11 mouse cellular contexts compared by ENCODE assay signal in the genomic region with DNA sequence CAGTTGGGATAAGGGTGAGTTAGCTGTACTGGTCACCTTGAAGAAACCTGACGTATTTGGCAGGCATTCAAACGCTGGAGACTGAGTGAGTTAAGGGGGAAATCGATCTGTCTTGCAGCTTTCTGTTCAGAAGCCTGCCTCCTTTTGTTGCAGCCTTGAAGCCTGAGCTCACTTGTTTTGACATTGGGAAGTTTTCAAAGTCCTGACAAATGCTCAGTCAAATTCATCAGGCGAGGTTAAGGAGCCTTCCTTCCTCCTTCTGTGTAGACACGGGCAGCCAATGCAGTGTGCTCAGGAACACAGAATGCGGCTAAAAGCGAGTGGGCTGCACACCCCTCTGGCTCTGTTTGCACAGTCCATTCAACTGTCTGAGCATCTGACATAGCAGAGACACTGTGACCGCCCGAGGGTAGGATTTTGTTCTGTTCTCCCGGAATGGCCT. TPM values are rescaled to one million over a fixed set of nuclear protein-coding genes. Genes with fewer than 3 reads are reported as not detected.
DNase-seq lines count a peak whose midpoint lies in the region; ATAC-seq lines count a peak whose summit lies in the region.
"Had no signal": no experiment of that assay in that cellular context is flagged by ENCODE, and none has a peak within 500 bp of the region (broad histone marks: within the 10 kb centered on the region; RNA-seq: fewer than 3 reads in every experiment).

No protein-coding gene starts in this region.

- no peak overlapping the region for H3K4me3 ChIP-seq in lung, embryonic 15.5 days
- no peak overlapping the region for H3K4me3 ChIP-seq in embryonic facial prominence, embryonic 15.5 days (replicated peaks)
- no peak overlapping the region for H3K4me3 ChIP-seq in hindbrain, embryonic 15.5 days
- no peak overlapping the region for H3K4me3 ChIP-seq in midbrain, embryonic 14.5 days (replicated peaks; ENCODE audit: low read depth, low read length)
- H3K4me3 ChIP-seq: heart, embryonic 12.5 days had no signal

- no peak; the same call in 1 of the 2 replicates for ATAC-seq in lung, embryonic 15.5 days (ENCODE audit: borderline replicate concordance, extremely low read depth, low FRiP score, low TSS enrichment)
- 0 out of 2 replicates have a peak, but pooled peaks have one; percentile 29 for ATAC-seq in embryonic facial prominence, embryonic 15.5 days (ENCODE audit: insufficient number of reproducible peaks, low FRiP score, low TSS enrichment, low read depth)
- ATAC-seq in hindbrain, embryonic 15.5 days (ENCODE audit: low FRiP score, low read depth) = 0 out of 2 replicates have a peak, but pooled peaks have one; percentile 56
- no peak; the same call in 1 of the 2 replicates for ATAC-seq in midbrain, embryonic 14.5 days (ENCODE audit: low FRiP score, low TSS enrichment)

- H3K27ac ChIP-seq in lung, embryonic 15.5 days = no peak overlapping the region
- no peak overlapping the region for H3K27ac ChIP-seq in embryonic facial prominence, embryonic 15.5 days (replicated peaks)
- no peak overlapping the region for H3K27ac ChIP-seq in hindbrain, embryonic 15.5 days (replicated peaks)
- no peak overlapping the region for H3K27ac ChIP-seq in midbrain, embryonic 14.5 days (replicated peaks; ENCODE audit: low read depth, low read length)
- H3K27ac ChIP-seq: macrophage had no signal

- H3K36me3 ChIP-seq in lung, embryonic 15.5 days = no peaks in the 10 kb centered on the region
- H3K36me3 ChIP-seq in embryonic facial prominence, embryonic 15.5 days = no peaks in the 10 kb centered on the region
- H3K36me3 ChIP-seq in hindbrain, embryonic 15.5 days = no peaks in the 10 kb centered on the region
- no peaks in the 10 kb centered on the region for H3K36me3 ChIP-seq in midbrain, embryonic 14.5 days (ENCODE audit: control insufficient read depth, insufficient read depth, low read length)
- H3K36me3 ChIP-seq: heart, embryonic 12.5 days had no signal

- H3K9ac ChIP-seq in lung, embryonic 15.5 days = no peak overlapping the region
- H3K9ac ChIP-seq in embryonic facial prominence, embryonic 15.5 days = no peak overlapping the region
- no peak overlapping the region for H3K9ac ChIP-seq in hindbrain, embryonic 15.5 days
- no peak overlapping the region for H3K9ac ChIP-seq in midbrain, embryonic 14.5 days (replicated peaks; ENCODE audit: low read length)
- H3K9ac ChIP-seq: heart, embryonic 12.5 days had no signal

- 38% methylated on average over 10 of the region's 10 CpGs for WGBS in lung, embryonic 15.5 days
- 36% methylated on average over 10 of the region's 10 CpGs for WGBS in embryonic facial prominence, embryonic 15.5 days
- WGBS in hindbrain, embryonic 15.5 days = 35% methylated on average over 10 of the region's 10 CpGs
- WGBS in midbrain, embryonic 14.5 days = 27% methylated on average over 10 of the region's 10 CpGs

- no peak for DNase-seq in lung, postnatal 14 days
- DNase-seq in midbrain, embryonic 14.5 days = peak; percentile 67
- no peak for DNase-seq in spleen, postnatal 36 days (ENCODE audit: low spot score in 2 of 2)
- no peak for DNase-seq in frontal cortex, postnatal 36 days (ENCODE audit: low spot score in 2 of 2)
- no peak for DNase-seq in adrenal gland, adult 18-20 months (ENCODE audit: low spot score in 2 of 2)
- DNase-seq: kidney, postnatal 25 days had no signal

- no peaks in the 10 kb centered on the region for H3K9me3 ChIP-seq in lung, embryonic 15.5 days
- no peaks in the 10 kb centered on the region for H3K9me3 ChIP-seq in embryonic facial prominence, embryonic 15.5 days (replicated peaks)
- H3K9me3 ChIP-seq in hindbrain, embryonic 15.5 days = no peaks in the 10 kb centered on the region
- no peaks in the 10 kb centered on the region for H3K9me3 ChIP-seq in midbrain, embryonic 14.5 days (ENCODE audit: control insufficient read depth, low read length)
- H3K9me3 ChIP-seq: heart, embryonic 12.5 days had no signal

- peak overlapping the region; percentile 2; the same call in 1 of the 2 replicates for H3K4me2 ChIP-seq in lung, embryonic 15.5 days
- H3K4me2 ChIP-seq in embryonic facial prominence, embryonic 15.5 days (replicated peaks) = no peak overlapping the region
- peak overlapping the region; percentile 9; the same call in 1 of the 2 replicates for H3K4me2 ChIP-seq in hindbrain, embryonic 15.5 days
- peak overlapping the region; percentile 13; the same call in 1 of the 2 replicates for H3K4me2 ChIP-seq in midbrain, embryonic 14.5 days (ENCODE audit: low read length)
- H3K4me2 ChIP-seq: heart, embryonic 12.5 days had no signal

- peaks cover 6% of the 10 kb centered on the region; the same call in 1 of the 2 replicates for H3K4me1 ChIP-seq in lung, embryonic 15.5 days
- peaks cover 6% of the 10 kb centered on the region; the same call in 1 of the 2 replicates for H3K4me1 ChIP-seq in embryonic facial prominence, embryonic 15.5 days
- H3K4me1 ChIP-seq in hindbrain, embryonic 15.5 days (replicated peaks) = peaks cover 6% of the 10 kb centered on the region; the same call in 1 of the 2 replicates
- H3K4me1 ChIP-seq in midbrain, embryonic 14.5 days (ENCODE audit: control insufficient read depth, insufficient read depth, low read length) = peaks cover 3% of the 10 kb centered on the region; the same call in 1 of the 2 replicates
- H3K4me1 ChIP-seq: heart, embryonic 12.5 days had no signal

- H3K27me3 ChIP-seq in lung, embryonic 15.5 days = no peaks in the 10 kb centered on the region
- H3K27me3 ChIP-seq in embryonic facial prominence, embryonic 15.5 days = no peaks in the 10 kb centered on the region
- H3K27me3 ChIP-seq in hindbrain, embryonic 15.5 days = no peaks in the 10 kb centered on the region
- no peaks in the 10 kb centered on the region for H3K27me3 ChIP-seq in midbrain, embryonic 14.5 days (ENCODE audit: control insufficient read depth, insufficient read depth, low read length)
- H3K27me3 ChIP-seq: heart, embryonic 12.5 days had no signal

RNA-seq across cellular contexts. Expression of a gene that starts 16.7 kb away (rescaled TPM):
- 46.9 and 53.6 TPM in 2 replicates for polyA plus RNA-seq in lung, embryonic 15.5 days (2015; fragmentation: Nextera tagmentation; extraction: Ambion mirVana)
- 8.1 and 8.8 TPM in 2 replicates for polyA plus RNA-seq in embryonic facial prominence, embryonic 15.5 days (2015; fragmentation: Nextera tagmentation; extraction: Ambion mirVana)
- polyA plus RNA-seq in hindbrain, embryonic 15.5 days (2015; fragmentation: Nextera tagmentation; extraction: Ambion mirVana) = 49.4 and 56.7 TPM in 2 replicates
- 42.0 and 54.7 TPM in 2 replicates for polyA plus RNA-seq in midbrain, embryonic 14.5 days (2014; fragmentation: Nextera tagmentation; extraction: Ambion mirVana)
- total RNA-seq in adrenal gland, adult 18-20 months (2021) = 10 to 100 TPM; 16.6 to 36.1 TPM

Comparison
In these comparisons a context has a peak if more than half of its experiments do, and no peak if none do; other contexts are left out.
1. ATAC-seq: peak in embryonic facial prominence, embryonic 15.5 days (single experiment) and hindbrain, embryonic 15.5 days (single experiment); none in lung, embryonic 15.5 days (single experiment) and midbrain, embryonic 14.5 days (single experiment).